Comparison of ENCODE assay signal across 25 mouse cellular contexts in genomic region chr9:16292492-16292891, GRCm38 (mm10).
"Had no signal": no experiment of that assay in that cellular context is flagged by ENCODE, and none has a peak within 500 bp of the region (broad histone marks: within the 10 kb centered on the region; RNA-seq: fewer than 3 reads in every experiment).

No protein-coding gene starts in this region.

- H3K9me3 ChIP-seq: forebrain, embryonic 15.5 days; heart, embryonic 13.5 days; heart, embryonic 15.5 days; hindbrain, embryonic 13.5 days; hindbrain, embryonic 15.5 days; kidney, embryonic 15.5 days; limb, embryonic 13.5 days; limb, embryonic 15.5 days had no signal

- H3K4me2 ChIP-seq: forebrain, embryonic 15.5 days; heart, embryonic 11.5 days; heart, embryonic 13.5 days; heart, embryonic 15.5 days; hindbrain, embryonic 13.5 days; hindbrain, embryonic 15.5 days; kidney, embryonic 15.5 days; limb, embryonic 13.5 days; limb, embryonic 15.5 days had no signal

- H3K27ac ChIP-seq: forebrain, embryonic 15.5 days; heart, adult 2 months; heart, embryonic 13.5 days; heart, embryonic 15.5 days; hindbrain, embryonic 13.5 days; hindbrain, embryonic 15.5 days; hindbrain, postnatal 0 days; kidney, embryonic 15.5 days; limb, embryonic 13.5 days; limb, embryonic 15.5 days had no signal

- H3K36me3 ChIP-seq: forebrain, embryonic 15.5 days; heart, embryonic 13.5 days; heart, embryonic 15.5 days; hindbrain, embryonic 13.5 days; hindbrain, embryonic 15.5 days; kidney, embryonic 15.5 days; limb, embryonic 13.5 days; limb, embryonic 15.5 days had no signal

- ATAC-seq: forebrain, embryonic 15.5 days; forebrain, postnatal 0 days; hindbrain, postnatal 0 days; intestine, embryonic 16.5 days had no signal

- H3K4me3 ChIP-seq: forebrain, embryonic 15.5 days; heart, adult 2 months; heart, embryonic 13.5 days; heart, embryonic 15.5 days; hindbrain, embryonic 13.5 days; hindbrain, embryonic 15.5 days; kidney, embryonic 15.5 days; limb, embryonic 13.5 days; limb, embryonic 15.5 days had no signal

- H3K9ac ChIP-seq: forebrain, embryonic 15.5 days; forebrain, postnatal 0 days; heart, embryonic 13.5 days; heart, embryonic 15.5 days; hindbrain, embryonic 13.5 days; hindbrain, embryonic 15.5 days; kidney, embryonic 15.5 days; limb, embryonic 13.5 days; limb, embryonic 15.5 days had no signal

- H3K4me1 ChIP-seq: heart, embryonic 13.5 days; heart, embryonic 15.5 days; kidney, embryonic 15.5 days; limb, embryonic 13.5 days; limb, embryonic 15.5 days had no signal

- DNase-seq: forebrain, postnatal 0 days; gastrocnemius, postnatal 14 days; gastrocnemius, postnatal 36 days; heart, adult 11 months; heart, adult 2 months; heart, postnatal 14 days; heart, postnatal 36 days; kidney, adult 18-20 months; kidney, adult 9 months; kidney, postnatal 14 days; kidney, postnatal 36 days; layer of hippocampus, adult 9-11 months; layer of hippocampus, postnatal 36 days; left cerebral cortex, postnatal 4 days had no signal

- H3K27me3 ChIP-seq: forebrain, embryonic 15.5 days; heart, embryonic 13.5 days; heart, embryonic 15.5 days; hindbrain, embryonic 13.5 days; hindbrain, embryonic 15.5 days; kidney, embryonic 15.5 days; limb, embryonic 13.5 days; limb, embryonic 15.5 days had no signal
